Mouse (Mus musculus) telencephalon, adult 2 months (tissue): ENCODE data around the gene Stk35.

Experiments
- DNase-seq: peaks from one replicate; pipeline ENCODE4 v3.0.0-alpha.2; 2011; ENCODE audit warnings: low read depth, low spot score

Stk35 gene

GRCm38 (mm10) chr2:129800271-129800903 is at the start of gene Stk35:
Stk35 (plus strand) TSS chr2:129800517.
- peak; percentile 69 for DNase-seq

DNA sequence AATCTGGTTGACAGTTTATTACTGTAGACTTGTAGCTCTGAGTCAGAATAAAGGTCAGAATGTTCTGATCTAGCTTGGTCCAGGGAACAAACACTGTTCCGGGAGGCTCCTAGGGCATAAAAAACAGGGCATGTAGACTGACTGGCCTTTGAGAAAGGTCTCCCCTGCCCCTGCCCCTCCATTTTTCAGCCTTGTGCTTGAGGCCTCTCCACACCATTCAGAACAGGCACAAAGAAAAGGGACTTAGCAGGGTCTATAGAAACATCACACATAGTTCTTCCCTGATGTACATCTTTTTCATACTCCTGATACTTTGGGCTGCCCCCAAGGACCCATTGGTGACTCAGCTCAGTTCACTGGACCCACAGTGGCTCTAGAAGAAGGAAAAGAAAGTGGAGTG is 18.3 kb upstream of the Stk35 start:
- DNase-seq, result no peak

DNA sequence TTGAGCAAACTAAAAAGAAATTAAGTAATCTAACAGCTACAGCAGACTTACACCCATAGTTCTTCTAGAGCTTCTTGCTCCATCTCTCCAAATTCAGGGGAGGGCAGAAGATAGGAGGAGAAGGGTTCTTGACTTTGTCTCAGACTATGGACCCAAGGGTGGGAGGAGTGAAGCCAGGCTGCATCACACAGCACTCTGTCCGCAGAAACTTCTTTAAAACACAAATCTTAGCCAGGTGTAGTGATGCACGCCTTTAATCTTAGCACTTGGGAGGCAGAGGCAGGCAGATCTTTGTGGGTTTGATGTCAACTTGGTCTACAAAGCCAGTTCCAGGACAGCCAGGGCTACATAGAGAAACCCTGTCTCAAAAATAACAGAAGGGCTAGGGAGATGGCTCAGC is 3.8 kb upstream of the Stk35 start:
- DNase-seq, result no peak

DNA sequence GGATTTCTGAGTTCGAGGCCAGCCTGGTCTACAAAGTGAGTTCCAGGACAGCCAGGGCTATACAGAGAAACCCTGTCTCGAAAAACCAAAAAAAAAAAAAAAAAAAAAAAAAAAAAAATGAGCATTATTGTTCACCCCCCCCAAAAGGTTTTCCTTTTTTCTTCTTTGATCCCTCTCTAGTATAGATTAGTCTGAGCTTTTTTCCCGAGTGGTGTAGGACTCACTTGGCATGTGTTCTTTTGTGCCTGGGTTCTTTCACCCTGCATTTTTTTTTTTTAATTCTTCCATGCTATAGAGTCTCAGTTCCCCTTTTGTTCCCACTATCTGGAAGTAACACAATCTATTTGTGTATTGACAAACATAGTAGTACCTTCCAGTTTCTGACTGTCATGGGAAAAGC is 2.6 kb upstream of the Stk35 start:
- no peak for DNase-seq

DNA sequence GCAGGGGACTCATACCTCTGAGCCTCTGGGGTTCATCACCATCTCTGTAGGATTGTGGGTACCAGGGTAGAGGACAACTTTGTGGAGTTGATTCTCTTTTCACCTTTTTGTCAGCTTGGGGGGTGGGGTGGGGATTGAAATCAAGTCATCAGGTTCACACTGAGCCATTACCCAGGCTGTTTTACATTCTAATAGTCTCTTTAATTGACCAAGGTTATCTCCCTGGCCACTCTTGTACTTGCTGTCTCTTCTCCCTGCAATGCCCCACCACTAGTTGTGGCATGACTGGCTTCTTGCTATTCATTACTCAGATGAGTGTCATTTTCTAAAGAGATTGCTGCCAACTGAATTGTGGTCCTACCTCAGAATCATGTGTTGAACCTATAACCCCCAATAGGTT is 1.9 kb upstream of the Stk35 start:
- no peak for DNase-seq

DNA sequence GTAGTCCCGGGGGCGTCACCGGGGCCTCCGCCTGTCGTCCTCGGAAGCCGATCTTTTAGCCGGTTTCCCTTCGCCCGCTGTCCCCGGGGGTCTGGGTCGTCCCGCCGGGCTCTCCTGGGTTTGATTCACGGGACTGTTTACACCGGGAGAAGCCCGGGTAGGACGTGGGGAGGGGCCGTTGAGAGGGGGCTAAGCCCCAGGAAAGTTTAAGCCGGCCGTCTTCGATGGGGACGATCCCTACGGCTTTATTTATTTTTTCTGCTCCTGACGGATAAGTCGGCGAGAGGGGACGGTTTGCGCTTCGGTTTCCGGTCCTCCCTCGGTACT is 550 bp downstream of the Stk35 start:
- DNase-seq, result no peak

- DNase-seq, result peak; percentile 88
Observed at GRCm38 (mm10) chr2:129801231-129802029, 1.1 kb downstream of the Stk35 start.

- DNase-seq, result no peak
Observed at GRCm38 (mm10) chr2:129805486-129805885, 5.2 kb downstream of the Stk35 start.

GRCm38 (mm10) chr2:129806486-129806885 is 6.2 kb downstream of the Stk35 start:
- DNase-seq, result no peak

DNA sequence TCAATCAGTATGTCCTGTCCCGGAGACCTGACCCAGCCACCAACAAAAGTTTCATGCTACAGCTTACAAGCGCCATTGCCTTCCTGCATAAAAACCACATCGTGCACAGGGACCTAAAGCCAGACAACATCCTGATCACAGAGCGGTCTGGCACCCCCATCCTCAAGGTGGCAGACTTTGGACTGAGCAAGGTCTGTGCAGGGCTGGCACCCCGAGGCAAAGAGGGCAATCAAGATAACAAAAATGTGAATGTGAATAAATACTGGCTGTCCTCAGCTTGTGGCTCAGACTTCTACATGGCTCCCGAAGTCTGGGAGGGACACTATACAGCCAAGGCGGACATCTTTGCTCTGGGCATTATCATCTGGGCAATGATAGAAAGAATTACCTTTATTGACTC is 10.2 kb downstream of the Stk35 start:
- DNase-seq, result no peak

GRCm38 (mm10) chr2:129814033-129814432 is 13.7 kb downstream of the Stk35 start:
- DNase-seq, result no peak

DNA sequence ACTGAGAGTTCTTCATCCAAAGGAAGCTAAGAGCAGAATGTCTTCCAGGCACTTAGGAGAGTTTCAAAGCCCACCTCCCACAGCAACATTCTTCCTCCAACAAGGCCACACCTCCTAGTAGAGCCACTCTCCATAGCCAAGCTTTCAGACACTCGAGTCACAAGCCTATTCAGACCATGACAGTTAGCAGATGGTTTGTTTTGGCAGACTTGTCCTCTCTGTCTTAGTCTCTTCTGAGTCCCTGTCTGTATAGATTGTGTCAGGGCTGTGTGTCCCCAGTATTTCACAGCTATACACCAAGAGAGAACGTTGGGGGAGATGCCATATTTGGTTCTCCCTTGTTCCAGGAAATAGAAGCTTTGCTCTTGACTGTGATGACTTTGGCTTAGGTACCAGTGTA is 14.8 kb downstream of the Stk35 start:
- no peak for DNase-seq

GRCm38 (mm10) chr2:129817603-129818257 is 17.4 kb downstream of the Stk35 start:
- DNase-seq, result no peak

- no peak for DNase-seq
Observed at GRCm38 (mm10) chr2:129818868-129819267, 18.6 kb downstream of the Stk35 start.

GRCm38 (mm10) chr2:129819531-129819930 is 19.2 kb downstream of the Stk35 start:
- no peak for DNase-seq

GRCm38 (mm10) chr2:129819951-129820350 is 19.6 kb downstream of the Stk35 start:
- peak; percentile 54 for DNase-seq

GRCm38 (mm10) chr2:129821021-129821420 is 20.7 kb downstream of the Stk35 start:
- peak; percentile 33 for DNase-seq

GRCm38 (mm10) chr2:129821568-129821967 is 21.3 kb downstream of the Stk35 start:
- DNase-seq, result no peak

DNA sequence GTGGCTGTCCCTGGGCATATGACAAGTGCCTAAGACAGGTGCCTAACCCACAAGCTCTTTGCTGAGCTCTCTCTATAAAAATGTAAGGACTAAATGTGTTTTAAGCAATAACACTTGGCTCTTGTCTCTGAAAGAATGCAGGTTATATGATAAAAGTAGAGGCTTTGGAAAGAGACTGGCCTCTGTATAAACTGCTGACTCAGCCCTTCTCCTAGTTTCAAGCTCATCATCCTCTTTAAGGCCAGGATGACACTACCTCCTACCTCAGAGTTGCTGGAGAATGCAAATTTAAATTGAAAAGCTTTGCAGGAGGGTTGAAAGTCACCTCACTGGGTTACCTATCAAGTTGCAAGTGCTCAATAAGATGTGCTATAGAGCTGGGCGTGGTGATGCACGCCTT is 23.0 kb downstream of the Stk35 start:
- DNase-seq, result no peak

- DNase-seq, result no peak
Observed at GRCm38 (mm10) chr2:129824254-129824653, 23.9 kb downstream of the Stk35 start.

- DNase-seq, result no peak
Observed at GRCm38 (mm10) chr2:129826141-129826540, 25.8 kb downstream of the Stk35 start.

GRCm38 (mm10) chr2:129832993-129833392 is 32.7 kb downstream of the Stk35 start:
- DNase-seq, result no peak

- no peak for DNase-seq
Observed at GRCm38 (mm10) chr2:129834221-129834620, 33.9 kb downstream of the Stk35 start.
